Mouse (Mus musculus) layer of hippocampus, adult 2 months (tissue): ENCODE results near the gene Adgrg2. TPM values are rescaled to one million over a fixed set of nuclear protein-coding genes. Genes with fewer than 3 reads are reported as not detected.
A peak's percentile ranks its signal among the peaks of the same experiment; 100 is the strongest.

Experiments used
- DNase-seq, 2 experiments: peaks; one replicate each; pipeline ENCODE4 v3.0.0; 2022; ENCODE audit warnings: low spot score in 2 of 2
- H3K27ac ChIP-seq: fragments of 200-600 bp; 2 replicates; pipeline ENCODE4 v1.8.1; 2022
- H3K4me3 ChIP-seq: fragments of 200-600 bp; 2 replicates; pipeline ENCODE4 v1.8.1; 2022; ENCODE audit warnings: mild to moderate bottlenecking
- CTCF ChIP-seq: fragments of 200-600 bp; conservative IDR thresholded peaks from 2 replicates; pipeline ENCODE4 v1.8.1; 2022; ENCODE audit warnings: antibody characterized with exemption, mild to moderate bottlenecking, moderate library complexity
- total RNA-seq, 2 experiments: library from RNA; stranded (reverse); gene quantifications; 2 replicates each; pipeline ENCODE4 v1.2.3; 2021

The Adgrg2 gene
- total RNA-seq, 2 experiments from 2014 or later, result 0.59 to 1.1 TPM

- DNase-seq, result no peak
- no peak overlapping the region for H3K27ac ChIP-seq
- no peak for TF ChIP-seq CTCF
These were observed 57.9 kb downstream of the Adgrg2 start for GRCm38 (mm10) chrX:160448351-160448750.

GRCm38 (mm10) chrX:160449363-160449762 lies 58.9 kb downstream of the Adgrg2 start:
- H3K27ac ChIP-seq, result no peak overlapping the region
- H3K4me3 ChIP-seq, result no peak overlapping the region
- peak; percentile 73 for TF ChIP-seq CTCF
- peak in 1 of 2 experiments; percentile 5 for DNase-seq

More at GRCm38 (mm10) chrX:160448351-160448750, 57.9 kb downstream of the Adgrg2 start:
- H3K4me3 ChIP-seq, result no peak overlapping the region

GRCm38 (mm10) chrX:160455686-160456085 lies 65.2 kb downstream of the Adgrg2 start:
- DNase-seq, result no peak
- Histone ChIP-seq H3K27ac (no peak overlapping the region), H3K4me3 (no peak overlapping the region)
- peak; percentile 50 for TF ChIP-seq CTCF

- H3K4me3 ChIP-seq, result no peak overlapping the region
- no peak for TF ChIP-seq CTCF
- DNase-seq, result no peak
- no peak overlapping the region for H3K27ac ChIP-seq
These were observed 80.8 kb downstream of the Adgrg2 start for GRCm38 (mm10) chrX:160471257-160471786.

DNA sequence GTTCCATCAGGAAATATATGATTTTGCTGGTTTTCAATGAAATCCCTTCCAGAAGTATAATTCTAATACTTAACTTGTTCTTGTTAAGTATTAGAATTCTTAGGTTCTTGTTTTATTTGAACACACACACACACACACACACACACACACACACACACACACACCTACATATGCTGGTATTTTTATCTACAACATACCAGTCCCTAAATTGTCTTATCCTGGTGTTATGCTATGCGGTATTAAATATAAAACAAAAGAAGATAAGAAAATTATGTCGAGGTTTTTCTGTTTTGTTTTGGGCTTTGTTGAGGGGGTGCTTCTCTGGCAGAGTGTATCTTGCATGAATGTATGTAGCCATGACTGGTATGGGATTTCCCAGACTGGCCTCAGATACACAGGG lies 99.3 kb downstream of the Adgrg2 start:
- no peak for TF ChIP-seq CTCF
- no peak overlapping the region for H3K4me3 ChIP-seq
- no peak for DNase-seq
- no peak overlapping the region for H3K27ac ChIP-seq

DNA sequence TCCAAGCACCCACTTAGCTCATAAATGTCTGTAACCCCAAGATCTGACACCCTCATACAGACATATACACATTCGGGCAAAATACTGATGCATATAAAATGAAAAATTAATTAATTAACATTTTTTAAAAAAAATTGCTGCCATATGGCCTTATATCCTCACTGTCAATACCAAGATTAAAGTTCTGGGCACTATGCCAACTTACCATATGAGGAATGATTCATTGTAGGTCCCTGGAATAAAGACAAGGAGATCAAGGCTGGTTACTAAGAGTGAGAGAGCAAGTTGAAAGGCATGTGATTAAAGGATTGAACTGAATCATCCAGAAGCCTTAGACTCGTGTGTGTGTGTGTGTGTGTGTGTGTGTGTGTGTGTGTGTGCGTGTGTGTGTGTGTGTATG lies 103.8 kb downstream of the Adgrg2 start:
- peak overlapping the region; percentile 43; the same call in 1 of the 2 replicates for H3K27ac ChIP-seq
- TF ChIP-seq CTCF, result no peak
- peak in 1 of 2 experiments; percentile 23 for DNase-seq
- H3K4me3 ChIP-seq, result no peak overlapping the region

DNA sequence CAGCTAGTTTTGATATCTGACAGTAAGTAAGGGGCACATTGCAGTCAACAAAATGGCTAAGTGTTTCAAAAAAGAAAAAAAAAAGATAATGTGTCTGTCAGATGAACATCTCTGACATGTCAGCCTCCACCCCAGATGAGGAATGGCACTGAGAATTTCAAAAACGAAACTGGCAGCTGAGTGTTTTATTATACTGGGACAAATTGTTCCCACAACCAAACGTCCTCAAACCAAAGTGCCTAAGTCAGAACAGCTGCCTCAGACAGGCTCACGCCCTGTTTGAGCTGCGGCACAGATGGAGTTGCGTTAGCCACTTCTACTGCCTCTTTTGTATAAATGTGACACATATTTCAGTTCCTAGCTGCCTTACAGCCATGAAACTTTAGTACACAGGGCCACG lies 104.4 kb downstream of the Adgrg2 start:
- no peak for DNase-seq
- TF ChIP-seq CTCF, result no peak
- H3K27ac ChIP-seq, result no peak overlapping the region
- H3K4me3 ChIP-seq, result no peak overlapping the region

DNA sequence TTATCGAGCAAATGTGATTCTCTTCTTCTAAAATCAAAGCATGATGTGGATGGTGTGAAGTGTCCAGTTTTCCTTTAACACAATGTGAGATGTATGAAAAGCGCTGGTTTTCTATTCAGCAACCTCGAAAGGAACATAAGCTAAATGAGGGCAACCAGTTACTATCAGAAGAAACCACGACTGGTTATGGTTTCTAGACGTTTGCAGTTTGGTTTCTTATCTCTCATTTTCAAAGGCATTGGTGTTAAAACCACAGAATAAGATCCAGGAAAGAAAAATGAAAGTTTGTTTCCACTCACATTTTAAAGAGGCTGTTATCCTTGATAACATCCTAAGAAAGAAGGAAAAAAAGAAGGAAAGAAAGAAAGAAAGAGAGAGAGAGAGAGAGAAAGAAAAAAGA lies 106.0 kb downstream of the Adgrg2 start:
- DNase-seq, result no peak
- Histone ChIP-seq H3K4me3 (no peak overlapping the region), H3K27ac (no peak overlapping the region)
- no peak for TF ChIP-seq CTCF

DNA sequence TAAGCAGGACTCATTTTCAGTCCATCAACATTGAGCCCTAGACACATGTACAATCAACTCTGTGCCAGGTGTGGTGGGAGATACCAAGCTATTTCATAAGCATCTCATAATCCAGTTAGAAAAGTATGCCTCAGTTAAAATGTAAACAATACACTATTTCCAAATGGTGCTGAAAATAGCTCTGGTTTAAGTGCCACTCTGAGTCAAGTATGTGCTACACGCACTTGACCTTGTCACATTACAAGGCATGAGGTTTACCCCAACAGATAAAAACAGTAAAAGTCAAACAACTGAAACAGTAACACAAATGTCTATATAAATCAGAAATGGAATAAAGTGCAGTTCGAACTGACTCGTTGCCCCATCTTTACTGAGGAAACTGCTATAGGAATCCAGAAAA lies 110.6 kb downstream of the Adgrg2 start:
- DNase-seq, result no peak
- TF ChIP-seq CTCF, result no peak
- H3K4me3 ChIP-seq, result no peak overlapping the region
- H3K27ac ChIP-seq, result no peak overlapping the region

- TF ChIP-seq CTCF, result no peak
- Histone ChIP-seq H3K4me3 (peak overlapping the region; percentile 73), H3K27ac (peak overlapping the region; percentile 96)
- no peak for DNase-seq
These were observed 111.2 kb downstream of the Adgrg2 start for GRCm38 (mm10) chrX:160501687-160502047.

DNA sequence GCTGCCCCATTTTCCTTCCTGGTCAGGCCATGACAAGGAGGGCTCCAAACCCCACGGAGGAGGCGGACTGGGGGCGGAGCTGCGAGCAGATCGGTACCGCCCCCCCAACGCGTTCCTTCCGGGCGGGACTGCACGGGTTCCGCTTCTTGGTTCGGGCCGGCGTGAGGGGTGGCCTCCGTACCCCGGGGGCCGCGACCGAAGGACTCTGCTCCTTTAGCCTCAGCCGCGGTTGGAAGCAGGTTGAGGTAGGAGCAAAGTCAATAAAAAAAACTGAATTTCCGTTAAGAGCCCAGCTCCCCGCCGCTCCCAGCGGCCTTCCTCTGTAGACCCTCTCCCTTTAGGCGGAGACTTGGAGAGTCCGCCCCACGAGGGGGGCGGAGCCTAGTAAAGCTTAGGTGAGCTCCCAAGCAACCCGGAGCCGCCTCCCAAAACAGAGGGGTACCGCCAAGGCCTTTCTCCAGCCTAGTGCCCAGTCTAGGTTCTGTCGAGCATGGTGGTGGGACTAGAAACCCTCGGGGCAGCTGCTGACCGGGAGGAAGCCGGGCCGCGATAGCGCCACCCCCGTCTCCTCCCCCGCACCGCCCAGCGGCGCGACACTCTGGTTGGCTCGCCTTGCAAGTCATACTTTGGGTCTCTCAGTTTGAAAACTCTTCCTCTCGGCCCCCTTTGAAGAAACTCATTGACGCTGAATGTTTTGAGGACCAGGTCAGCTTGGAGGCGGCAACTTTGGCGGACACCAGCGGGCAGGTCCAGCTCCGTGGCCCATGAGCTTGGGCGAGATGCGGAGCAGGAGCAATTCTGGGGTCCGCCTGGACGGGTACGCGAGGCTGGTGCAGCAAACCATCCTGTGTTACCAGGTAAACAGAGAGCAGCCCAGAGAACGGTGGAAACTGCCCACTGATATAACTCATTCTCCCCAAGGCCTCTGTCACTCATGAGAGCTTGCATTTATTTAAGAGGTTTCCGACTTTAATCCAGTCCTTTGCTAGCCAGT lies 111.9 kb downstream of the Adgrg2 start, which contains the start of gene Phka2:
Gene Phka2, plus strand, starts transcription at position 119 of the 994 bp plus-strand sequence.
- Histone ChIP-seq H3K27ac (peak within 1 kb of the TSS; percentile 96), H3K4me3 (peak within 1 kb of the TSS; percentile 73)
- no peak for TF ChIP-seq CTCF
- peak; percentile 75 to 77 for DNase-seq

DNA sequence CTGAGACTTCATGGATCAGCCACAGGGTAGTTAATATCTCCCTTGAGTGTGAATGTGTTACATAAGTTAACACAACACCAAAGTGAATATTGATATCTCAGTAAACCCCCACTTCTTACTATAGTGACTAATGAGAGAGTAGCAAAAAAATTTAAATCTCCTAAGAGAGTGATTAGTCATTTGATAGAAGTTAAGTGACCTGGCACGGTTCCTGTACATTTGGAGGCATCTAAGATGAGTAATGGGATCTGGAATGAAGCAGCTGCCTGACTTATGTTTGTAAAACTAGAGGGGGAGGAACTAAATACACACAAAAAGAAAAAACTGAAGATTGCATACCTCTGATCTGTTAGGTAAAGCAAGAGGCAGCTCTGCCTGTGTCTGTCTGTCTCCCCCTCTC lies 118.6 kb downstream of the Adgrg2 start:
- no peak for DNase-seq
- TF ChIP-seq CTCF, result no peak
- Histone ChIP-seq H3K27ac (no peak overlapping the region), H3K4me3 (no peak overlapping the region)

DNA sequence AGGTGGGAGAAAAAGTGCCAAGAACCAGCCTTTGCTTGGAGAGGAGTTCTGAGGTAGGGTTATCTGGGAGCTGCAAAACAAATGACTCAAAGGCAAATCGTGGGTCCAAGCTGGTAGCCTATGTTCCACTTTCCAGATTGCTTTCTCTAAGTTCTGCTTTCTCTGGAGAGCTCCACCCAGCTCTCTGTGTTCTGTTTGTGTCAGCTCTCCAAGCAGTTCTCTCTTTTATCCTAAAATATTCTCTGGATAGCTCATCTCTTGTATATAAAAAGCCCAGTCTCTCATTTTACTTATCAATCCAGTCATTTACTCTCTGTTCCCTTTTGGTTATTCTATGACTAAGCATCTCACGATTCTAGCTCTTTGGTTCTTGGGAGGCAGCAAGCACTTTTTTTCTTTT lies 119.7 kb downstream of the Adgrg2 start:
- no peak for TF ChIP-seq CTCF
- no peak for DNase-seq
- H3K27ac ChIP-seq, result peak overlapping the region; percentile 28; the same call in 1 of the 2 replicates
- H3K4me3 ChIP-seq, result no peak overlapping the region

DNA sequence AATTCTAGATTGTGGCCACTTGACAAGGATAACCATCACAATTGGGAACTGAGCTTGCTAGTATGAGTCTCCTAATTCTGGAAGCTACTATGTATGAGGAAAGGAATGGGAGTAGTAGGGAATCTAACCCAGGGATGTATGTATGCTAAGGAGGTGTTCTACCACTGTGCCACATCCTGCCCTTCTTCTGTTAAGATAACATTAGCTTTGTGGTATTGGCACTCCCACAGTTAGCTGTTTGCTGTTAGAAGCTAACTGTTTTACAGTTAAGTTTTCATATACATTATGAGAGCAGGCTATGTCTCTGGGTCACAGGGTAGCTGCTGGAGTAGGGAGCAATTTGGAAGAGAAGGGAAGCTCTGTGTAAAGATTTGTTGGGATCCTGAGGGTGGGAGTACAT lies 125.5 kb downstream of the Adgrg2 start:
- no peak for DNase-seq
- TF ChIP-seq CTCF, result no peak
- H3K4me3 ChIP-seq, result no peak overlapping the region
- H3K27ac ChIP-seq, result no peak overlapping the region
